Mouse (Mus musculus) layer of hippocampus, postnatal 25 days (tissue): Measurements from ENCODE around the gene Sez6l. TPM values are rescaled to one million over a fixed set of nuclear protein-coding genes. Genes with fewer than 3 reads are reported as not detected.

Experiments
- DNase-seq, 2 experiments: peaks; one replicate each; pipeline ENCODE4 v3.0.0; 2022; ENCODE audit warnings: mixed read lengths in 2 of 2, low spot score in 1 of 2; ENCODE audit errors: extremely low spot score in 1 of 2
- total RNA-seq, 2 experiments: library from RNA; stranded (reverse); gene quantifications; 2 replicates each; pipeline ENCODE4 v1.2.3; 2021

The Sez6l gene
- total RNA-seq, 2 experiments from 2014 or later: 208 to 235 TPM

DNA sequence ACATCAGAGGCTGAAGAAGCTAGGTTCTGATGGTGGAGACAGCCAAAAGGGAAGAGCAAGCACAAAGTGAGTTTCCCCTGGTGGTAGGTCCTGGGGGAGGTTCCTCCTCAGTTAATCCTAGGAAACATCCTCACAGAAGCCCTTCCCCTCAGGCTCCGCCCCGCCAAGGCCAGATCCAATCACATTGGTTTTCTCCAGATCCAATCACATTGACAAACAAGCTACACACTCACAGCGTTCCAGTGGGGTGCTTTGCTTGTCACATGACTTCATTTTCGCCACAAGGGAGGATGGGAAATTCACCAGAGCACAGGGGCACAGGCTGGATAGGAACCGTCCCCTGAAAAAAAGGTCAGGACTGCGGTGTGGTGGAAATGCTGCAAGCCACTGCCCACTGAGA, 9.1 kb upstream of the Sez6l start:
- DNase-seq: no peak

DNA sequence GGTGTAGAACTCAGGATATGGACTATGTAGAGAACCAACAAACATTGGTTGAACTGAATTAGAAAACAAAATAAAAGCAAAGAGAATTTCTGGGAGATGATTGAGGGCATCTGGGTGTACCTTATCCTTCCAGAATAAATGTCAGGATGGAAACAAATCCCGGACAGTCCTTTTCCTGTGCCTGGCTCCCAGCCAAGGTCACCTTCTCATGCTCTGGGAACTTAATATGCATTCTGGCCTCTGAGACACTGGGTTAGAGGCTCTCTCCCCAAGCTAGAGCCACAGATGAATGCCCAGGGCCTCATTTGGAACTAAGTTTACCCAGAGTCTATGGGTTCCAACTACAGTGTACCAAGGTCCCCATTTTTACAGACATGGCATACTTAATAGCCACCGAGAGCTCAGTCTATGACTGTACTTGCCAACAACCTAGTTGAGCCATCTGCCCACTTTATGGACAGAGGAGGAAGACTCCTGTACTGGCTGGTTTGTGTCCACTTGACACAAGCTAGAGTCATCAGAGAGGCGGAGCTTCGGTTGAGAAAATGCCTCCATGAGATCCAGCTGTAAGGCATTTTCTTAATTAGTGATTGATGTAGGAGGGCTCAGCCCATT, 7.3 kb upstream of the Sez6l start:
- DNase-seq: no peak

DNA sequence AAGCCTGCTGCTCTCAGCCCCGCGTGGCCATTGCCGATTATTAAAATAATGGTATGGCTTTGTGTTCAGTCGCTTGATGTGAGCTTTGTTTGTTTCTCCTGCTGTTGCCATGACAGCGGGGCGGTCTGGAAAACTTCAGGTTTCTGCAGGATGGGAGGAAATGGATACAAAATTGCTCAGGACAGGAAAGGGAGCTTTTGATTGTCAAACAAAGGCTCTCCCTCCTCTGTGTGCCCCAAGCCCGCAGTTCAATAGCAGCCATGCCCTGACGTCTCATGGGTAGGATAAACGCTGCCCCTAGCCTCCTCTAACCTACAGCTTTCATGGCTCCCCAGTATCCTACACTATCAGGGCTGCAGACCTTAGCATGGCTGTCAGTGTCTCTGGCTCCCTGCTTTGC, 6.3 kb upstream of the Sez6l start:
- DNase-seq: no peak

DNA sequence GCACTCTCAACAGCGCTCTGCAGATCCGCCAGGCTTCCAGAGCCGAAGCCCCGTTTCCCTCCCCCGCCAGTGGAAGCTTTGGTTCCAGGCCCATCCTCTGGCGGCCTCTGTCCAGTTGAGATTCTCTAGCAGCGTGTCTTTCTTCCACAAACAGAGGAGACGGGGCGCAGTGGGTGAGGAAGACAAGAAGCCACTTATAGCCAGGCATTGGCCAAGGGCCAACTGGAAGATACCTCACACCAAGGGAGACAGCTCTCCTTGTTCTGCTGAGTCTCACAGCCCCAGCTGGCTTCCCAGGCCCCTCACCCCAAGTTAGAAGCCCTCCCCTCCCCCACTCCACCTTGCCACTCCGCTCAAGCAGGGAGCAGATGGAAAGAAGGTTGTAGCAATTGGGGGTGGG, 765 bp upstream of the Sez6l start:
- DNase-seq: peak in 1 of 2 experiments; percentile 47

DNA sequence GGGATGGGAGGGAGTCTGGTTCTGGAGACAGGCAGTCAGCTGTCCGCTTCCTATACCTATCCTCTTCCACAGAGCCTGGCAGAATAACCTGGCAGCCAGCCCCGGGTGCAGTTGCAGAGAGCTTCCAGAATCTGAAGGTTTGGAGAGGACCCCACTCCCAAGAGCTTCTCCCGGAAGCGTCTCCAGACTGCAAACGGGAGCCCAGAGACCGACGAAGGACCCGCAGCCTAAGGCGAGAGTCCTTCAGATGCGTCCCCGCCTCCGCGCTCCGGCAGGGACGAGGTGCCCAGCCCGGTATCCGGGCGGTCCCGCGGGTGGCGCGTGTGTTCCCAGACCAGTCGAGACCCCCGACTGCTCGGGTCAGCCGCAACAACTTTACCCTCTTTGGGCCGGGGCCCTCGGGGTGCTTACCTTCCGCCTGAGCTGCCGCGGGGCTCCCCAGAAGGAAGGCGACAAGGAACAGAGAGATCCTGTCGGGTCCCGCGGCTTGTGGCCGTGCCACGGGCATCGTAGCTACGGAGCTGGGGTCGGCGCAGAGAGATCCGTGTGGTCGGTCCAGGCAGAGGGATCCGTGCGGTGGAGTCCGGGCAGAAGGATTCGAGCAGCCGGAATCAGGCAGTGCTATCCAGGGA, 508 bp downstream of the Sez6l start:
- DNase-seq: peak; percentile 35 to 53

DNA sequence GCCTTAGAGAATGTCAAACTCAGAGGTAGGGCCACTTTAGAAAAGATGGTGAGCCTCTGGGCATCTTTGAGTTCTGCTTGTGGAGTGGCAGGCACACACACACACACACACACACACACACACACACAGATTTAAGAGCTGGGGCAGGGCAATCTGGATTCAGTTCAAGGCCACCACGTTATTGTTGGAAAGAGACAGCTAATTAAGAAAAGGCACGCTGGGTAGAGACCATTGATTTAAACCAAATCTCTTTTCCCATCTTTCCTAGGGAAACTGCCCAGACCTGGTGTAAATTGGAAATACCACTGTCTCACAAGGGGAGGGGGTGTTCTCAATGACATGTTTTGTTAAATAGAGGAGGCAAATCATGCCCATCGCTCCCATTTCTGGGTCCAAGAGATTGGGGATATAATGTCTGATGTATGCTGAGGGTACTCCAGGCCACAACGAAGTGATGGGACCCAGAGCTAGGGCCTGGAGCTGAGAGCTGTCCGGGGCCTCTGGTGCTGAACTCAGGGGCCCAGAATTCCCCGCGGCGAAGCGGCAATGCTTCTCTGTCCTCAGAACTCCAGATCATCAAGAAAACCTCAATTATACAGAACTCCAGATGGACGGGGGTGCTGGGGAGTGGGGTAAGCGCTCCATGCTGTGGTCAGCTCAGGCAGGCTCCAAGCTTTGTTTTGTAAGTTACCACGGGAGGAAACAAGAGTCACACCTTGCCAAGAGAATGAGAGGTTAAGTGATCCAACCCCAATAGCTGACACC, 1.7 kb downstream of the Sez6l start:
- peak in 1 of 2 experiments; percentile 46 for DNase-seq

DNA sequence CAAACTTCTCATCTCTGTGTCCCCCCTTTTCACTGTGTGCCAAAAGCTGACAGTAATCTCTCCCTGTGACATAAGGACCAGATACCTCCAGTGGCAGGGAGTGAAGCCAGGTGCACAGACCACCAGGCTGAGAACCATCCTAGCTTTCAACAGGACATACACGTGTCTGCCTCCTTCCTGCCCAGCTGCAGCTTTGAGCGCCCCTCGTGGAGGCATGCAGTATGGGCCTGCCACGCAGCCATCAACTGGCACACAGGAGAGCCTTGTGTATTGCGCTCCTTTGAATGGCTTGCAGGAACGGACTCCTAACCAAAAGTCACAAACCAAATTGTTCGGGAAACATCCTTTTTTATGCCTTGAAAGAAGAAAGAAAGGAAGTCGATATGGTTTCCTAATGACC, 3.1 kb downstream of the Sez6l start:
- DNase-seq: peak; percentile 64 to 82

DNA sequence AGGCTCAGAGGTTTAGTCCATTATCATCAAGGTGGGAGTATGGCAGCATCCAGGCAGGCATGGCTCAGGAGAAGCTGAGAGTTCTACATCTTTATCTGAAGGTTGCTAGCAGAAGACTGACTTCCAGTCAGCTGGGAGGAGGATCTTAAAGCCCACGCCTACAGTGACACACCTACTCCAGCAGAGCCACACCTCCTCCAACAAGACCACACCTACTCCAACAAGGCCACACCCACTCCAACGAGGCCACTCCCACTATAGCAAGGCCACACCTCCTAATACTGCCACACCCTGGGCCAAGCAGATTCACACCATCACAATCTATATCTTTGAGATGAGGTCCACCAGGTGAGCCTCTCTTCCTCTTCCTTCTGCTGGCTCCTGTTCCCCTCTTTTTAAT, 4.8 kb downstream of the Sez6l start:
- DNase-seq: no peak

DNA sequence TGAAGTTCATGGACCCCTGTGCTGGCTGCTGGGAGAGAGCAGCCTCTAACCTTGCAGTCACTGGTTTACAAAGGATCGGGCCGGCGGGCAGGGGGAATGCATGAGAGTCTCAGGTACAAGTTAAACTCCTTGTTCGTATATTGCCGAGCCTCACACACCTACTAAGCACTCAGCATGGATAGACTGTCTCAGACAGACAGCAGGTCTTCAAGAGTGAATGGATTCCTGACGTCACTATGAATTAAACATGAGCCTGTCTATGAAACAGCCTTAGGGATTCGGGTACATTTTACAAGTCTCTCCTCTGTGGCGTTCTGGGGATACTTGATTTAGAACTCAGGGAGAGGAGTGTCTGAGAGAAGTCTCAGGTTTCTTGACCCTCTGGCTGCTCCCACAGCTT, 11.5 kb downstream of the Sez6l start:
- no peak for DNase-seq

DNA sequence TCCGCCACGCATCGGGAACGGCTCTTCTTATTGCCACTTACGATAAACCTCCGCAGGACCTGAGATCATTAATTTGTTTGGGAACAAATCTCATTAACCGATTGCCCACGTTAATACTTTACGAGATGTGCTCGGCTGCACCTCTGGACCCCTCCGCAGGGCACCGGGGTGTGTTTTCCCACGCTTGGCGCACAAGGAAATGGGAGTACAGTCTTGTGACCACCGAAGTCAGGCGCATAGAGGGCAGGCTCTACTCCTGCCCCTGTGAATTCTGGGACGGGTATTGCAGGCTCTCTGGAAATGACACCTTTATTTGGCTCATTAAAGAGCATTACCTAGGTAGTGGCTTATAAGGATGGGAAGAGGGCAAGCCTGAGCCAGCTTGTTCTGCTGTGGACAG, 11.9 kb downstream of the Sez6l start:
- no peak for DNase-seq

DNA sequence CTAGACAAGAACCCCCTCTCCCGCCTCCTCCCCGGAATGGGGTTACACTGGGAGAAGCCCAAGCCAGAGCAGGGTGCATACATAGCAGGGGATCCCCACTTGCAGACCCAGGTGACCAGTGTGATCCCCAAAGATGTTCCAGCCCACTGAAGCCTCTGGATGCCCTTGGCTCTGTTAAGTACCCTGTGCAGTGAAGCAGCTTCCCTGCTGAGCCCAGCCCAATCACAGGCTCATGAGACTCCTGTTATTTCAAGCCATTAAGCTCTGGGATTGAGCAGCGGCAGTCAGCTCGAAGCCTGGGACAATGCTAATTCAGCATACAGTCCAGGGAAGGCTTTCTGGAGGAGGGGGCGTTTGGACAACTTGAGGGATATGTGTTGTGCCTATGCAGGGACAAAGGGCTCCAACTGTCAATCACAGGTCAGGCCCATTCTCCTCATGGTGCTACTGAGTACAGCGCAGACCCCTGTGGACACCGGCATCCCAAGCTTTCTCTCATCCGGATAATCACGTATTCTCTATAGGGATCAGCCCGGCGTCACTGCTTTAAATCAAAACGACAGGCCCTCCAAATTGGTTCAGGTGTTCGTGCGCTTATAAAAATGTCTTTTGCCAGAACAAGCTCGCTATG, 16.0 kb downstream of the Sez6l start:
- DNase-seq: no peak

DNA sequence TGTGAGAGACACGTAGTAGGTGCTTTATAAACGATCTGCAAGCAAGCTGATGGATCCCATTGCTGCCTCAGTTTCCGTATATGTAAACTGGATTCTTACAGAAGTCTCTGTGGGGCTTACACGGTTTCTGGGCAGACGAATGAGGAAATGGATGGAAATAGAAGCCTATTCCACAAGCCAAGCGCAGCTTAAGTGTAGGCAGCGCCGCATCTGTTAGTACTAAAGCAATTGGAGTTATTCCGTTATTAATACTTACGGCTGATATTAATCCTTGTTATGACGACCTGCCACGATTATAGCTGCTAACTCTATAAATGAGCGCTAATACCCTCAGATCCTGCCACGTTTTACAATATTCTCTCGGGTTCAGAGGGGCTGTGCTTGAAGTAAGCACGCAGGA, 16.8 kb downstream of the Sez6l start:
- no peak for DNase-seq

DNA sequence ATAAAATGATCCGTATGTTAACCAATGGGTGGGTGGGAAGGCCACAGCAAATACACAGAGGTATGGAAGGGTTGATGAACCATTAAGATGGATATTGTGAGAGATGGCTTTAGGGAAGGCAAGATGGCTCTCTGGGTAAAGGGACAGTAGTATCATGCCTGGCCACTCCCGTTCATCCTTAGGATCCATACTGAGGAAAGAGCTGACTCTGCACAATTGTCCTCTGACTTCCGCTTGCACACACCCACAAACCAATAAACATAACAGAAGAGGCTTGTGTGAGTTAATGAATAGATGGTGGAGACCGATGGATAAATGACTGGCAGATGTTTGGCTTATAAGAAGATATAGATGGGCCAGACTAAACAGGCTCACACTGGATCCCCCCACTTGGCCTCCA, 19.6 kb downstream of the Sez6l start:
- no peak for DNase-seq

DNA sequence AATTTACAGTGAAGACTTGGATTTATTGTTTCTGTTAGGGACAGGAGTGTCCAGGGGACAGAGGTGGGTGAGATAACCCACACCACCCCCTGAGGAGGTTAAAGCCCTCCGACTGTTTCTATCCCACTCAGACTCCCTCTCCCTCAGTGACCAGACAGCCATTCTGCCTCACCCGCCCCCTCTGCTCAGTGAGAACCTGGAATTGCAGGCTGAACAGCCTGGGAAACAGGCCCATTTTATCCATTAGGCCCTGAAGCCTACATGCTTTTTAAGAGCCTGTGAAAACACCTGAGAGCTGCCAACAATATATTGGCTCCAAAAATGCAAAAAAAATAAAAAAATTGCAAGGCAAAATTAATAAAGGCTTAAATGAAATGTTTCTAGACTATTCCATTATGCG, 20.3 kb downstream of the Sez6l start:
- no peak for DNase-seq

DNA sequence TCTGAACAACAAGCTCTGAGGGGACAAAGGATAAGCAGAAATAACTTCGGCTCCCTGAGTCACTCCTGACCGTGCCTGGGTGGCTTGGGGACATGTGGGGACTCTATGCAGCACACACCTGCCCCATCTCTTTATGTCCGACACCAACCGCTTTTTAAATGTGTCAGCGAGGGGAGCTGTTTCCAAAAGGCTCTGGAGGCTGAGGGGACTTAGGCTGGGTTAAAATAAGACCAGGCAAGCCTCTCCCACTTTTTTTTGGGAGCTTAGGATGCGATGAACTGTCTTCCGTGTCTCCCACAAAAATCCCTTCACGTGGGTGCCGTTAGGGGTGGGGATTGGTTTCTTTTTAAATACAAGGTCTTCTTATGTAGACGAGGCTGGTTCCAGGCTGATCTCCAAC, 22.5 kb downstream of the Sez6l start:
- DNase-seq: no peak

DNA sequence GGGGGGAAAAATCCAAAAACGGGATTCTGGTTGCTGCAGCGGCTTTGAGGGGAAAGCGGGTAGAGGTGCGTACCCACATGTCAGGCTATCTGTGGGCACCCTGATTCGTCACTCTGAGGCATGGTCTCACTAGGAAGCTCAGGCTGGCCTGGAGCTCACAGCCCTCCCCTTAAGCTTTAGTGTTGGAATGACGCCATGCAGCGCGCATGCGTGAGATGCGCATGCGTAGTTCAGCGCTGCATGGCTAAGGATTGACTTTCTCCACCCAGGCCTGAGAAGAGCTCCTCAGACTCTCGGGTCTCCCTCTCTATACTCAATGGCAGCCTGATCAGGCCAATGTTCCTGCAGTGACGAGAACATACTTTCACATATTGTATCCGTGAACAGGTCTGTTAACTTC, 24.2 kb downstream of the Sez6l start:
- no peak for DNase-seq

DNA sequence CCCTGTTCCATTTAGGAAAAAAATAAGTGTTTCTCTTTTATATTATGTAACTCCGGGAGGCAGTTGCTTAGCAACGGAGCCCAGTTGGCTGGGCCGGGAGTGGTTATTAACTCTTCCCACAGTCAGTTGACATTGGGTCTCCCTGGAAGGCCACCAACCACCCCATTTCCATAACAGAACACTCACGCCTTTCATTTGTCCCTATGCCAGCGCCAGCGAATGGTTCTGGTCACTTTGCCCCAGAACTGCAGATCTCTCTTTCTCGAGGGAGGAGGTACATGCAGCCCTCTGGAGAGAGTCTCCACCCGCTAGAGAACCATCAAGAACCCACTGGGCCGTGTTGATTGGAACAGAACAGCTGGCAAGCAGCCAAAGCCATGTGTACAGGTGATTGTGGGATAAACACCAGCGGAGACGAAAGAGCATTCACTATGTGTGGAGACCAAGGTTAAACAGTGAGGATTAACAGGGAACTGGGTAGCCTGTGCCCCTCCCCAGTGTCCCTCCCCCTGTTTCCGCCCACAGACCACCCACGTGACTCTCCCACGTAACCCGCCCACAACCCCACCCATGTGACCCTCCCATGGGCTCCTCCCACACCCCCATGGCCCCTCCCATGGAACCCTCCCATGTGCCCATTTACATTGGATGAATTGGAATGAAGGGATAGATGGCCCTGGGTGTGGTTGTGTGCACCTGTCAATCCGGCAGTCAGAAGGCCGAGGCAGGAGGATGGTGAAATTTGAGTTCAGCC, 24.8 kb downstream of the Sez6l start:
- DNase-seq: peak; percentile 57 to 70

DNA sequence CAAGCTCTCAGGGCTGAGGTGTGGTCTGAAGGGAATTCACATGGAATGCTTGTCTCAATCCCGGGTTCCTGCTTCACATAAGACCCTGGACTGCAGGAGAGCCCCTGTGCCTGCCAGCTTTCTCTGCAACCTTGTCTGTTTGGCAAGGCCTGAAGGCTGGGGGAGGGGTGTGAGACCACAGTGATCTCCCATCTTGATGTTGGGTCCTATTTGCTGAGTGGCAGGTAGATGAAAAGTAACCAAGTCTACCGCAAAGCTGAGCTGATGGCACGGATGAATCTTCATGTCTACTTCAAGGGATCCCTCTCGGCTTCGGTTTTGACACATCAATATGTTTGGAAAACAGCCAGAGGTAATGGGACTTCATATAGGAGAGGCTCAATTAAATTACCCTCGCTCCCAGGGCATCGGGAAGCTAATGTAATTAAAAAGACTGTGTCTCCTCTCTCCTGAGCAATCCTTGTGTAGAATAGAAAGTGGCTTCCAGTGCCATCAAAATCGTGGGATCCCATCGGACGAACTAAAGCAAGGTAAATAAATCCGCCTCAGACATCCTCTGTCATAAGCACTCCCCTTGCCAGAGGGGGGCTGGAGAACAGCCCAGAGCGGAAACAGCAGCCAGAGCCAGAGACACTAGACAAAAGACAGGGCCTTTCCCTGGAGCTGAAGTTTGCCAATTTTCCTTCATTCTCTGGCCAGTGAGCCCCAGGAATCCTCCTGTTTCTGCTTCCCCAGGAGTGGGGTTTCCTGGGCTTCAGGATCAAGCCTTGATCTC, 28.0 kb downstream of the Sez6l start:
- DNase-seq: no peak

DNA sequence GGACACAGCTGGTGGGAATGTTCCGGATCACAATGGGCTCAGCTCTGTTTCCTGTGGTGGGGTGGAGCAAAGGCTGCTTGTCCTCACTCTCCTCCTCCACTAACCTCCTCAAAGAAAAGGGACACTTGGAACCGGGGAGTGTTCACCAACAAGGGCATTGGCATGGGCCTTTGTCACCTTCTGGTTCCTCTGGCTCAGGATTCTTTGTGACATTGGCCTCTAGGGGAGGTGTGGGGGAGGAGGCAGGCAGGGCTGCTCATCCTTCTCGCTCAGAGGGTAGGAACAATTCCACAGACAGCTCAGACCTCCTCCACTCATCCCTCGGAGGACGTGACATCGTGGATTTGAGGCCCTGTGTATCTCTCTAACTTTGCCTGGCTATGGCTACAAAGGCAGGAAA, 30.2 kb downstream of the Sez6l start:
- no peak for DNase-seq

DNA sequence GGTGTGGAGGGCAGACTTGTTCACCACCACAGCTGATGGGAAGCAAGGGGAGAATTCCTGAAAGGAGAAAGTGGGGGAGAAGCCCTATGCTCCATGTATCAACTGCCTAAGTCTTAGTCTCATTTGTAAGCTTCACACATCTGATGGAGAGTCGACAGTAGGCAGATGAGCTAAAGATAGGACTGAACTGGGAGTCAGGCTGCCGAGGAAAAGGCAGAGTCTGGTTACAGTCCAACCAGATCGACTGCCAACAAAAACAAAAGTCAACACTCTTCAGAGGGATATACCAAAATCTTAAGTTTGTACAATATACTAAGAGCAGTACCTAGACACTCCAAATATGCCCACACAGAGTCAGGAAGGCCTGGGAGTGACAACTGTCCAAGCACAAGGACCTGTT, 38.7 kb downstream of the Sez6l start:
- no peak for DNase-seq
